Mouse (Mus musculus) heart, postnatal 0 days (tissue): ENCODE data around the gene Prkcq.

Experiments
- CTCF ChIP-seq: IDR thresholded peaks from 2 replicates; pipeline ENCODE4 v1.5.1; 2016; ENCODE audit warnings: antibody characterized with exemption, control low read depth, low read depth
- EP300 ChIP-seq: IDR thresholded peaks from 2 replicates; pipeline ENCODE4 v1.6.1; 2016; ENCODE audit warnings: antibody characterized with exemption, low read depth

- no peak for TF ChIP-seq CTCF
- TF ChIP-seq EP300: no peak
Observed at GRCm38 (mm10) chr2:11139518-11140152, 32.3 kb upstream of the Prkcq start.
